Mouse (Mus musculus) E14TG2a.4 (cell line): ENCODE measurements around the gene Znrf4.
A peak's percentile ranks its signal among the peaks of the same experiment; 100 is the strongest.

Experiments
- H3K27me3 ChIP-seq: 2 replicates; pipeline ENCODE4 v1.6.1; 2014; ENCODE audit warnings: low read length, control low read depth; ENCODE audit not compliant: insufficient read depth
- H3K36me3 ChIP-seq: 2 replicates; pipeline ENCODE4 v1.6.1; 2014; ENCODE audit warnings: low read length, control low read depth; ENCODE audit not compliant: insufficient read depth
- H3K4me1 ChIP-seq: replicated peaks from 2 replicates; pipeline ENCODE4 v1.6.1; 2014; ENCODE audit warnings: low read depth, low read length, control low read depth
- H3K4me3 ChIP-seq: replicated peaks from 2 replicates; pipeline ENCODE4 v1.5.1; 2014; ENCODE audit warnings: mild to moderate bottlenecking, low read length
- H3K9me3 ChIP-seq: 2 replicates; pipeline ENCODE4 v1.6.1; 2014; ENCODE audit warnings: low read length, control low read depth
- CTCF ChIP-seq: conservative IDR thresholded peaks from 2 replicates; pipeline ENCODE4 v1.5.1; 2014; ENCODE audit warnings: low read length
- NANOG ChIP-seq: IDR thresholded peaks from 2 replicates; pipeline ENCODE4 v1.6.1; 2014; ENCODE audit warnings: borderline replicate concordance, low read length, mixed read lengths
- POU5F1 ChIP-seq: IDR thresholded peaks from 2 replicates; pipeline ENCODE4 v1.6.1; 2014; ENCODE audit warnings: low read length, borderline replicate concordance

Znrf4 gene

GRCm38 (mm10) chr17:56488028-56488427 is 24.2 kb downstream of the Znrf4 start:
- Histone ChIP-seq H3K9me3 (peaks cover 7% of the 10 kb centered on the region), H3K4me3 (0 out of 2 replicates have a peak overlapping the region, but pooled peaks have one; percentile 43), H3K27me3 (peaks cover 60% of the 10 kb centered on the region), H3K36me3 (no peaks in the 10 kb centered on the region), H3K4me1 (peaks cover 23% of the 10 kb centered on the region)
- TF ChIP-seq NANOG (no peak), POU5F1 (no peak)

DNA sequence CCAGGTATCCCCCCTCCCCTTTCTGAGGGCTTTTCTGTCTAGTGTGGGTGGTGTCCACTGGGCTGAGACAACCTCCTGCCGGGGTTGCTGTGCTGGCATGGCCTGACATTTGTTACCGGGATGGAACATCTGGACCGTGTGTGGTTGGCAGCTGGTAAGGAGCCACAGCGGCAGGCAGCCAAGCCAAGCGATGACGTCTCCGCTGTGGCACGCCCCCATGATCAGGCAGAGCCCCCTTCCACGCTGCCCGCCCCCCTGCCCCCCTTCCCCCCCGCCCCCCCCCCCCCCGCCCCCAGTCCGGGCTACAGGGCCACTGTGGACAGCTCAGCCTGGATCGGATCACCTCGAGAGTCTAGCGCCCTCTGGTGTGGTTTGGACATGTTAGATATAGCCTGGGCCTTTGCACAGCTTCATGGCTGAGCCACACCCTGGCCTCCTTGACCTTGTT is 24.8 kb downstream of the Znrf4 start:
- H3K9me3 ChIP-seq = 0 out of 2 replicates have a peak, but pooled peaks cover 1% of the 10 kb centered on the region
- peaks cover 23% of the 10 kb centered on the region for H3K4me1 ChIP-seq
- TF ChIP-seq CTCF (no peak; the same call in 1 of the 2 replicates), NANOG (no peak), POU5F1 (no peak)
- 0 out of 2 replicates have a peak overlapping the region, but pooled peaks have one; percentile 43 for H3K4me3 ChIP-seq
- peaks cover 60% of the 10 kb centered on the region for H3K27me3 ChIP-seq
- H3K36me3 ChIP-seq = no peaks in the 10 kb centered on the region

DNA sequence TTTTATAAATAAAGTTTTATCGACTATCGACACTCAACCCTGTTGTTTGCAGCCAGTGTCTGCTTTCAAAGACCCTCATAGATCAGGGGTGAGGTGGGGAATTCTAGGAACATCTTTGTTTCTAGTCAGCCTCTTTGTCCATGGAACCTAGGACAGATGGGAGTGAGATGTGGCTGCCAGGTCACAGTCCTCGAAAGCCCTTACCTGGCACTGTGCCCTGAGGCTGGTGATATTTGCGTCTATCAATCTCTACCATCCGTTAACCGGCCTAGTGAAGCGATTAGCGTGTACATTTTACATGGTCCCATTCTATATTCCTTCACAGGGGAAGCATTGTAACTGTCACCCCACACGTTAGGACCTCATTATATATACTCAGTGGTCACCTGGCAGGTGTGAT is 26.3 kb downstream of the Znrf4 start:
- no peaks in the 10 kb centered on the region for H3K36me3 ChIP-seq
- H3K9me3 ChIP-seq = no peaks in the 10 kb centered on the region
- peaks cover 30% of the 10 kb centered on the region for H3K4me1 ChIP-seq
- H3K27me3 ChIP-seq = peaks cover 60% of the 10 kb centered on the region
- TF ChIP-seq NANOG (no peak), POU5F1 (no peak), CTCF (no peak)
- no peak overlapping the region for H3K4me3 ChIP-seq

DNA sequence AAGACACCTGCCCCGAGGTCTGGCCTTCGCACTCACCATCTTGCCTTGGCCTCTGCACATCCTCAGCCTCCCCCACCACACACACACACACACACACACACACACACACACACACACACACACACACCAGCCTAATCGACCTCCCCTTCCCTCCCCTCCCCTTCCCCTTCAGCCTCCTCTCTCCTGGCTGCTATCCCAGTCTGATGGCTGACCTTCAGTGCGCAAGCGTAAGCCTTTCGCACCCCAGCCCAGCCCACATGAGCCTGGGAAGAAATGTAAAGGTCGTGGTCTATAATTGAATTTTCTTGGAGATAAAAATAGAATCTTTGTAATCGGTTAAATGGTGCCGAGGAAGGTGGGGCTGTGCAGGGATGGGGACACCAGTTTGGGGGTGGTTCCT is 27.1 kb downstream of the Znrf4 start:
- Histone ChIP-seq H3K36me3 (no peaks in the 10 kb centered on the region), H3K4me3 (no peak overlapping the region), H3K4me1 (peaks cover 37% of the 10 kb centered on the region), H3K27me3 (peaks cover 52% of the 10 kb centered on the region), H3K9me3 (no peaks in the 10 kb centered on the region)
- no peak for TF ChIP-seq CTCF
- no peak for TF ChIP-seq POU5F1
- no peak for TF ChIP-seq NANOG

GRCm38 (mm10) chr17:56482671-56483070 is 29.6 kb downstream of the Znrf4 start:
- no peaks in the 10 kb centered on the region for H3K36me3 ChIP-seq
- no peak overlapping the region for H3K4me3 ChIP-seq
- H3K27me3 ChIP-seq = peaks cover 52% of the 10 kb centered on the region
- H3K4me1 ChIP-seq = peaks cover 47% of the 10 kb centered on the region
- H3K9me3 ChIP-seq = no peaks in the 10 kb centered on the region
- TF ChIP-seq POU5F1 (no peak), NANOG (no peak), CTCF (no peak)

DNA sequence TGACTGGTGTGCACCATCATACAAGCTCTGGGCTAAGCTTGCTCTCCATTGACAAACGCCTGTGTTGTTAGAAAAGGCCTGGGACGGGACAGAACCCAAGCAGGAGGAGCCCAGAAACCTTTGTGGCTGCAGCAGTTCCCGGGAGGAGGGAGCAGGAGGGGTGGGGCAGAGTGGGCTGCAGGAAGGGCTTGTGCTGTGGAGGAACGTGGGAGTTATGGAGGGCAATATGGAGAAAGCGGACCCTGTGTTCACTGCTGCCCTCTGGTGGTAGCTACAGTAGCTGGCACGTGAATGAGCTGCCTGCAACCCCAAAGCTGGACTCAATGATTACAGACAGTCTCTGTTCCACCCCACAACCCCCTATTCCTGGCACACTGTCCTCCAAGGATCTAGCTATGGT is 32.9 kb downstream of the Znrf4 start:
- Histone ChIP-seq H3K4me3 (no peak overlapping the region), H3K27me3 (peaks cover 65% of the 10 kb centered on the region), H3K9me3 (no peaks in the 10 kb centered on the region), H3K36me3 (no peaks in the 10 kb centered on the region), H3K4me1 (peaks cover 64% of the 10 kb centered on the region)
- peak; percentile 26; the same call in 1 of the 2 replicates for TF ChIP-seq CTCF
- no peak for TF ChIP-seq POU5F1
- no peak for TF ChIP-seq NANOG

GRCm38 (mm10) chr17:56478191-56478611 is 34.0 kb downstream of the Znrf4 start:
- H3K4me1 ChIP-seq = peaks cover 75% of the 10 kb centered on the region
- H3K9me3 ChIP-seq = no peaks in the 10 kb centered on the region
- H3K27me3 ChIP-seq = peaks cover 73% of the 10 kb centered on the region
- TF ChIP-seq POU5F1 = no peak
- TF ChIP-seq CTCF = no peak
- no peak for TF ChIP-seq NANOG
- no peaks in the 10 kb centered on the region for H3K36me3 ChIP-seq
- 0 out of 2 replicates have a peak overlapping the region, but pooled peaks have one; percentile 11 for H3K4me3 ChIP-seq

DNA sequence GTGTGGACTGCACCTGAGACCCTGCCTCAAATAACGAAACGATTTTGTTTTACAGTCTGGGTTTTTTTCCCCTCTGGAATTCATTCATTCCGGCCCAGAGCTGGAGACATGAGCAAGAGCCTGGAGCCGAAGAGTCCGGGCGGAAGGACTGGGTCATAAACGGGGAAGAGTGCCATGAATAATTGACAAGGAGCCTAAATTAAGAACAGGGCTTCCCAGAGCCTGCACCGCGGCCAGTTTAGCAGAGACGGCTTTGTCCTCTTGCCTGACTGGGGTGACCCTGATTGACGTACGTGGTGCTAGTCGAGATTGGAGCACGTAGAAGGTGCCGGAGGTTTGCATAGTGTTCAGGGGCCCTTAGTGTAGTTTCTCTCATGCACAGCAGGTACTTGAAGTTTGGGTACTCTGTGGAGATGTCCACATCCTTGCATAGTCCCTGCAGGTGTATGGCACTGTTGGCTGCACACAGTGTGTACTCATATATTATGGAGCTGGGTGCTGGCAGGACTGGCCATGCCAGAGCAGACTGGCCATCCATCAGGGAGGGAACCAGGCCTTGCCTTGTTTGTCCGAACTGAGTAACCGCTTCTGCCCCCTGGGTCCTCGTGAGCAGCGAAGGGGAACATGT is 34.9 kb downstream of the Znrf4 start:
- no peaks in the 10 kb centered on the region for H3K9me3 ChIP-seq
- H3K4me1 ChIP-seq = peaks cover 84% of the 10 kb centered on the region
- TF ChIP-seq NANOG (no peak), CTCF (no peak), POU5F1 (no peak)
- no peaks in the 10 kb centered on the region for H3K36me3 ChIP-seq
- peaks cover 73% of the 10 kb centered on the region for H3K27me3 ChIP-seq
- peak overlapping the region; percentile 11; the same call in 1 of the 2 replicates for H3K4me3 ChIP-seq
